Mouse (Mus musculus) common myeloid progenitor, adult 5-6 weeks (primary cell): ENCODE measurements around the gene Samd8. TPM values are rescaled to one million over a fixed set of nuclear protein-coding genes. Genes with fewer than 3 reads are reported as not detected.
A peak's percentile ranks its signal among the peaks of the same experiment; 100 is the strongest.

Experiments used
- ATAC-seq: replicated peaks from 2 replicates; pipeline ENCODE4 v1.8.0; 2016; ENCODE audit warnings: low read depth, mild to moderate bottlenecking, moderate TSS enrichment, inconsistent platforms; ENCODE audit not compliant: poor library complexity, severe bottlenecking
- total RNA-seq: library from RNA; stranded (forward); fragments of 200-1000, 187-1606 nt; gene quantifications from 2 replicates; pipeline ENCODE4 v1.2.3, GENCODE M21; 2017

Gene Samd8
- total RNA-seq, 1 experiment from 2014 or later = 9.1 TPM

DNA sequence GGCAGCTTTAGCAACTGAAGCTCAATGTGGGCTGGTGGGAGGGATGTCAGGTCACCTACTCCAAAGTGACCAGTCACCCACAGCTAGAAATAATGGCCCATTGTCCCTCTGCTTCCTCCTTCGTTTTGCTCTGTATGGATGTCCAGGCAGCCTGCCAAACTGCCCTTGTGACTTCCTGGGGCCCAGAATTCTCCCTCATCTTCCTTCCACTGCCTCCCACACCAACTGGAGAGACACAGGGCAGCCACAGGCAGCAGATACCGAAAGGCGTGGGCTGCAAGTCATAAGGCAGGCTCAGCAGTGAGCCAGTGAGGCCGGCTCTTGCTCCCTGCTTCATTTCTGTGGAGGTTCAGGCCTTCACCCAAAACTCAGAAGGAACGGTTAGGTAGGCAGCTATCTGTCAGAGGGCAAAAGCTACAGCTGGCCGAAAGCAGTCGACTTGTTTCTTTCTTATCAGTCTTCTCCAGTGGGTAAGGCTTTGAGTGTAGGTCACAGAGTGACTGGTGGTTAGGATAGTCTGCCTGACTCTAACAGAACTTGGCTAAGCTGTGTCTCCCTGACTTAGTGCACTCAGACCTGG is 72.6 kb downstream of the Samd8 start:
- peak; percentile 86 for ATAC-seq

- no peak for ATAC-seq
Observed at GRCm38 (mm10) chr14:21823897-21824296, 73.6 kb downstream of the Samd8 start.

GRCm38 (mm10) chr14:21824938-21825337 is 74.6 kb downstream of the Samd8 start, which contains the start of gene Vdac2:
TSS of gene Vdac2 (plus strand) at chr14:21825238.
- no peak for ATAC-seq

DNA sequence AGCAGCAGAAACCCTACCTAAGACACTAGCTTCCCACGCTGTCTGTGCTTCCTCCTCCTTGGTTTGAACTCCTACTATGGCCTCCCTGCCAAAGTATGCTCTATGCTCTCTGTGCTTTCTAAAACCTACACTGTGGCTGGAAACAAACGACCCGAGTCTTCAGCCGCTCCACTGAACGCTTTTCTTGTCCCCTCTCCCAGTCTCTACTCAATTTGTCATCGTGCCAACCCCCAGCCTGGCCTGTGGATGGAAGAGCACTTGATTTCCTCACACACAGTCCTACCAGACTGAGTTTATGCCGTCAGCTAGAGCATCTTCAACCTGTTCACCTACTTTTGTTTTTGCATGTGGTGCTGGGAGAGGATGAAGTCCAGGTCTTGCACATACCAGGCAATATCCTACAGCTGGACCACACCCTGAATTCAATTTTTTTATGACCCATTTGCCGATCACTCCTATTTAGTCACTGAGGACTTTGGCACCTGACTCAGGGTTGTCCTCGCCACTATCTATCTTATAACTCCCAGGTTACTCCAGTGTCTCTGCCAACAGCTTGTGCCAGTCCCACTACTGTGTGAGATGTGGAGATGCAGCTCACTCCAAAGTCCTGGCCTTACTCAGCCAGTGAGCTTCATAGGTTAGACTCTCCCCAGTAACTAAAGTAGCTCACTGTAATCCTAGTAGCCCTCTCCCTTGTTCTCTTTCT is 75.6 kb downstream of the Samd8 start:
- ATAC-seq = no peak

- peak; percentile 87 for ATAC-seq
Observed at GRCm38 (mm10) chr14:21830876-21831767, 80.8 kb downstream of the Samd8 start.

- peak; percentile 36; the same call in 1 of the 2 replicates for ATAC-seq
Observed at GRCm38 (mm10) chr14:21831830-21832403, 81.6 kb downstream of the Samd8 start.

- ATAC-seq = no peak
Observed at GRCm38 (mm10) chr14:21838336-21839017, 88.1 kb downstream of the Samd8 start.

- ATAC-seq = no peak
Observed at GRCm38 (mm10) chr14:21841819-21842592, 91.7 kb downstream of the Samd8 start.

GRCm38 (mm10) chr14:21843263-21843662 is 92.9 kb downstream of the Samd8 start:
- ATAC-seq = no peak

GRCm38 (mm10) chr14:21846827-21847380 is 96.6 kb downstream of the Samd8 start:
- ATAC-seq = no peak

DNA sequence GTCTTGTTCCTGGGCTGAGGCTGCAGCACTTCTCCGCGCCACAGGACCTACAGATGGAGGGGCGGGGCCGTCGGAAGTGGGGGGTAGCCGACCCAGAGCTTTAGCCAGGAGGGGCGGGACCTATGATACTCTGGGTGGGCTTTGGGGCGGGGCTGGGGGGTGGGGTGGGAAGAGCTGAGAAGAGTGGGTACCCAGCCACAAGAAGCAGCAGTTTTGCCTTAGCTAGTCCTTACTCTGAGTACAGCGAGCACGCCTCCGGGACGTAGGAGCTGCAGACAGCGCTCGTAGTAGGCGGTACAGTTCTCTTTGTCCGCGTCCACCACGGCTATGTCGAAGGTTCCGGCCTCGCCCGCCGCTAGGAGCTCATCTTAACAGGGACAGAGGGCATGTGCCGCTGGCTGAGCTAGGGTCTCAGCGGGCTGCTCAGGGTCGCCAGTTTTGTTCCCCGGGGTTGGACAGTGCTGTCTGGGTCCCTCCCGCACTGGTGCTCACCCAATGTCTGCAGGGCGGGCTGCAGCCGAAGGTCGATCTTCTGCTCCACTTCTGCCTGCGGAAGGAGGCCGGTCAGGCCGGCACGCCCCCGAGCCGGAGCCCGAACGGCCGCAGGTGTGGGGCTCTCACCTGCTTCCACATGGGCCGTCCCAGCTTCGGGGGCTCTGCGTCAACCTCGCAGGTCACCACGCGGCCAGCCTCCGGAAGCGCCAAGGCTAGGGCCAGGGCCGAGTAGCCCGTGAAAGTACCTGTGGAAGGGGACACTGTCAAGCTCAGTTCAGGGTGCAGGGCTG is 97.2 kb downstream of the Samd8 start:
- peak; percentile 46 for ATAC-seq

Other genes starting within 250 kb of the Samd8 start
- not detected in 2 replicates for gene Dupd1, start 36.0 kb upstream of the Samd8 start, total RNA-seq
- gene Dusp13, start 650 bp downstream of the Samd8 start, total RNA-seq = not detected in 2 replicates
- gene Vdac2, start 74.7 kb downstream of the Samd8 start, total RNA-seq = 310 and 348 TPM in 2 replicates
- gene Comtd1, start 98.4 kb downstream of the Samd8 start, total RNA-seq = 7.3 and 14.0 TPM in 2 replicates
- gene Zfp503, start 239.1 kb downstream of the Samd8 start, total RNA-seq = under 0.01 and 0.29 TPM in 2 replicates